ENCODE assay signal across 7 mouse cellular contexts in genomic region chr16:38902111-38902778, GRCm38 (mm10). TPM values are rescaled to one million over a fixed set of nuclear protein-coding genes. Genes with fewer than 3 reads are reported as not detected.
DNase-seq lines count a peak whose midpoint lies in the region; ATAC-seq and TF ChIP-seq lines count a peak whose summit lies in the region.

No protein-coding gene starts in this region.

- H3K9me3 ChIP-seq in embryonic facial prominence, embryonic 12.5 days = no peaks in the 10 kb centered on the region
- no peaks in the 10 kb centered on the region for H3K9me3 ChIP-seq in limb, embryonic 12.5 days
- no peaks in the 10 kb centered on the region for H3K9me3 ChIP-seq in midbrain, embryonic 15.5 days

- no peak for TF ChIP-seq POLR2A in heart, adult 2 months (IDR thresholded peaks at IDR 0.05; ENCODE audit: insufficient read depth, low read depth, low read length)
- no peak for TF ChIP-seq POLR2A in kidney, adult 2 months (IDR thresholded peaks at IDR 0.05; ENCODE audit: low read depth, low read length)

- TF ChIP-seq CTCF in heart, adult 2 months (IDR thresholded peaks at IDR 0.05) = peak; percentile 95
- peak; percentile 90 for TF ChIP-seq CTCF in kidney, adult 2 months (conservative IDR thresholded peaks at IDR 0.05; ENCODE audit: insufficient read depth, insufficient read length, low read depth, low read length)

- H3K4me1 ChIP-seq in embryonic facial prominence, embryonic 12.5 days = no peaks in the 10 kb centered on the region
- H3K4me1 ChIP-seq in heart, adult 2 months (ENCODE audit: control insufficient read depth, insufficient read depth, low read length) = no peaks in the 10 kb centered on the region
- peaks cover 16% of the 10 kb centered on the region; the same call in 1 of the 2 replicates for H3K4me1 ChIP-seq in kidney, adult 2 months (ENCODE audit: control insufficient read depth, insufficient read depth, low read length)
- peaks cover 4% of the 10 kb centered on the region; the same call in 1 of the 2 replicates for H3K4me1 ChIP-seq in limb, embryonic 12.5 days (replicated peaks)
- peaks cover 10% of the 10 kb centered on the region for H3K4me1 ChIP-seq in midbrain, embryonic 15.5 days

- H3K4me3 ChIP-seq in embryonic facial prominence, embryonic 12.5 days = peak overlapping the region; percentile 63
- H3K4me3 ChIP-seq in heart, adult 2 months = peak overlapping the region; percentile 67
- peak overlapping the region; percentile 82 for H3K4me3 ChIP-seq in kidney, adult 2 months (ENCODE audit: insufficient read depth, low read depth, low read length)
- peak overlapping the region; percentile 65 for H3K4me3 ChIP-seq in limb, embryonic 12.5 days (replicated peaks)
- H3K4me3 ChIP-seq in midbrain, embryonic 15.5 days = peak overlapping the region; percentile 63

- ATAC-seq in embryonic facial prominence, embryonic 12.5 days (ENCODE audit: insufficient number of reproducible peaks, insufficient read depth, low FRiP score, low TSS enrichment) = peak; percentile 97
- peak; percentile 98 for ATAC-seq in limb, embryonic 12.5 days (ENCODE audit: insufficient number of reproducible peaks, insufficient read depth, low FRiP score, low TSS enrichment, low read depth)
- ATAC-seq in midbrain, embryonic 15.5 days (replicated peaks) = peak; percentile 96

- WGBS in embryonic facial prominence, embryonic 12.5 days = under 1% methylated on average over 56 of the region's 71 CpGs
- 1% methylated on average over 68 of the region's 71 CpGs for WGBS in heart, adult 2 months
- 1% methylated on average over 70 of the region's 71 CpGs for WGBS in kidney, adult 2 months
- WGBS in limb, embryonic 12.5 days = under 1% methylated on average over 71 of the region's 71 CpGs
- WGBS in midbrain, embryonic 15.5 days = 0% methylated on average over 59 of the region's 71 CpGs

- TF ChIP-seq EP300 in heart, adult 2 months (IDR thresholded peaks at IDR 0.05; ENCODE audit: insufficient read depth, low read depth, low read length) = no peak

- intact Hi-C loops in heart, adult 2 months (cut with DNase I) = loop anchor here (1.0 kb wide), 2 partner anchors 147 to 151 kb away; no protein-coding TSS in a partner anchor

- peak overlapping the region; percentile 95 for H3K4me2 ChIP-seq in embryonic facial prominence, embryonic 12.5 days (replicated peaks)
- H3K4me2 ChIP-seq in limb, embryonic 12.5 days = peak overlapping the region; percentile 87
- peak overlapping the region; percentile 96 for H3K4me2 ChIP-seq in midbrain, embryonic 15.5 days

- H3K27me3 ChIP-seq in embryonic facial prominence, embryonic 12.5 days = peaks cover 39% of the 10 kb centered on the region
- H3K27me3 ChIP-seq in heart, adult 2 months (ENCODE audit: control insufficient read depth, insufficient read depth, low read length) = peaks cover 4% of the 10 kb centered on the region
- no peaks in the 10 kb centered on the region for H3K27me3 ChIP-seq in kidney, adult 2 months (replicated peaks; ENCODE audit: control insufficient read depth, insufficient read depth, low read length)
- H3K27me3 ChIP-seq in limb, embryonic 12.5 days = peaks cover 51% of the 10 kb centered on the region
- H3K27me3 ChIP-seq in midbrain, embryonic 15.5 days (replicated peaks) = peaks cover 9% of the 10 kb centered on the region; the same call in 1 of the 2 replicates

- H3K36me3 ChIP-seq in embryonic facial prominence, embryonic 12.5 days = no peaks in the 10 kb centered on the region
- no peaks in the 10 kb centered on the region for H3K36me3 ChIP-seq in heart, adult 2 months (ENCODE audit: control insufficient read depth, insufficient read depth, low read length)
- H3K36me3 ChIP-seq in kidney, adult 2 months (ENCODE audit: control insufficient read depth, insufficient read depth, low read length) = no peaks in the 10 kb centered on the region
- H3K36me3 ChIP-seq in limb, embryonic 12.5 days = no peaks in the 10 kb centered on the region
- H3K36me3 ChIP-seq in midbrain, embryonic 15.5 days (replicated peaks) = no peaks in the 10 kb centered on the region

- no peak overlapping the region for H3K27ac ChIP-seq in embryonic facial prominence, embryonic 12.5 days
- H3K27ac ChIP-seq in heart, adult 2 months = peak overlapping the region; percentile 44
- peak overlapping the region; percentile 78 for H3K27ac ChIP-seq in kidney, adult 2 months (ENCODE audit: insufficient read depth, low read depth, low read length)
- no peak overlapping the region for H3K27ac ChIP-seq in limb, embryonic 12.5 days
- peak overlapping the region; percentile 64 for H3K27ac ChIP-seq in midbrain, embryonic 15.5 days

- peak; percentile 78 to 87 for DNase-seq in adrenal gland, postnatal 4 days (ENCODE audit: low spot score in 2 of 2)
- DNase-seq in heart, adult 2 months = peak; percentile 91 to 96
- peak; percentile 93 for DNase-seq in kidney, adult 2 months
- peak; percentile 67 to 85 for DNase-seq in spleen, adult 18-20 months

- no peaks in the 10 kb centered on the region for H3K79me2 ChIP-seq in heart, adult 2 months (replicated peaks; ENCODE audit: control insufficient read depth, insufficient read depth, low read length)

- peak overlapping the region; percentile 77 for H3K9ac ChIP-seq in embryonic facial prominence, embryonic 12.5 days
- peak overlapping the region; percentile 79 for H3K9ac ChIP-seq in heart, adult 2 months (ENCODE audit: low read depth, low read length)
- H3K9ac ChIP-seq in limb, embryonic 12.5 days (replicated peaks) = peak overlapping the region; percentile 73
- H3K9ac ChIP-seq in midbrain, embryonic 15.5 days = peak overlapping the region; percentile 57

RNA-seq across cellular contexts. Expression of gene Igsf11, which starts 9.8 kb away (rescaled TPM):
- total RNA-seq in adrenal gland, postnatal 4 days (2021) = 10 to 100 TPM; 53.7 to 56.3 TPM
- polyA plus RNA-seq in embryonic facial prominence, embryonic 12.5 days (2016; fragmentation: Nextera tagmentation; extraction: Ambion mirVana) = 0.81 and 0.99 TPM in 2 replicates
- total RNA-seq in heart, adult 2 months (2021) = under 1 TPM; 0.48 to 0.76 TPM
- 0.50 and 1.0 TPM in 2 replicates for polyA plus RNA-seq in heart, adult 2 months (2012; rRNA removed)
- 67.6 and 79.1 TPM in 2 replicates for polyA plus RNA-seq in kidney, adult 2 months (2012; rRNA removed)
- polyA plus RNA-seq in limb, embryonic 12.5 days (2016; fragmentation: Nextera tagmentation; extraction: Ambion mirVana) = 1.1 and 1.2 TPM in 2 replicates
- polyA plus RNA-seq in midbrain, embryonic 15.5 days (2015; fragmentation: Nextera tagmentation; extraction: Ambion mirVana) = 1.8 and 2.4 TPM in 2 replicates

Comparison
In these comparisons a context has a peak if more than half of its experiments do, and no peak if none do; other contexts are left out.
1. H3K27ac ChIP-seq: peak in heart, adult 2 months (single experiment), kidney, adult 2 months (single experiment) and midbrain, embryonic 15.5 days (single experiment); none in embryonic facial prominence, embryonic 12.5 days (single experiment) and limb, embryonic 12.5 days (single experiment).
2. RNA of gene Igsf11, which starts 9.8 kb away (polyA plus RNA-seq): 67.6 to 79.1 TPM in kidney, adult 2 months; 1.8 to 2.4 TPM in midbrain, embryonic 15.5 days, 1.1 to 1.2 TPM in limb, embryonic 12.5 days, 0.50 to 1.0 TPM in heart, adult 2 months and 0.81 to 0.99 TPM in embryonic facial prominence, embryonic 12.5 days; every median in the first group is over 10 times any median in the second.
3. Peak in every context shown above with its lines, with median percentiles within 50 percentile points of each other: DNase-seq, ATAC-seq, H3K4me2 ChIP-seq, H3K4me3 ChIP-seq and H3K9ac ChIP-seq.